Mouse (Mus musculus): Measurements from ENCODE around the gene Palmd. TPM values are rescaled to one million over a fixed set of nuclear protein-coding genes. Genes with fewer than 3 reads are reported as not detected.

Gene Palmd
- total RNA-seq, 1 experiment from 2014 or later: not detected

DNA sequence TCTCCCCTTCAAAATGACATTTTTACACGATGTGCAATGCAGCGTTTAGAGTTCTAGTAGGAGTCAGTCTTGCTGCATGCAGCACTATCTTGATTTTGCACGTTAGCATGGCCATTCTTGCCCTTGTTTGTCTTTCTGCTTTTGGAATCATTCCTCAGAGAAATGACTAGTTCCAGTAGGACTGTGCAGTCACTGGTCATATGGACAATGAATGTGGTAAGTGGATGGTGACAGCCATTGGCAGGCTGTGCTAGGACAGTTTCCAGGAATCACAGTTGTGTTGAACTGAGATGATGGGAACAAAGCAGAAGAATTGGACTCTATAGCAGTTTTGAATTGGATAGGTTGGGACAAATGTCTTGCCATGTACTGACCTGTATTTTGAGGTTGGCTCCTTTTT, 53.9 kb downstream of the Palmd start:
- no peak for ATAC-seq (ENCODE audit: extremely low read depth, insufficient number of reproducible peaks, low FRiP score, poor library complexity, severe bottlenecking)

DNA sequence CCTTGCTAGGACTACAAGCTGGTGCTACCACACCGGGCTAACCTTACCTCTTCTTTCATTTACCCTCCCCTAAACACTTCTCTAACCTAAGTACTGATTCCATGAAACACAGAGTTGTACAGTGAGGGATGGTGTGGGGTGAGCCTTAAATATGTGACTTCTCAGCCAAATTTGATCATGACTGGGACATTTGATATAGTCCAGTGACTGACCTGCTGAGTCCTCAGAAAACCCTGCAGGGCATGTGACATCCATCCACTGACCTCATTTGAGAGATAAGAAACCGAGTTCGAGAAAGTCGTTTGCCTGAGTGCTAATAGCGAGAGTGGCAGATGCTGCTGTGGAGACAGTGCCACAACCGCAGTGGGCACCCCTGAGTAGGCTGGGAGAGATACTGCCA, 54.4 kb downstream of the Palmd start:
- no peak for ATAC-seq (ENCODE audit: extremely low read depth, insufficient number of reproducible peaks, low FRiP score, poor library complexity, severe bottlenecking)

DNA sequence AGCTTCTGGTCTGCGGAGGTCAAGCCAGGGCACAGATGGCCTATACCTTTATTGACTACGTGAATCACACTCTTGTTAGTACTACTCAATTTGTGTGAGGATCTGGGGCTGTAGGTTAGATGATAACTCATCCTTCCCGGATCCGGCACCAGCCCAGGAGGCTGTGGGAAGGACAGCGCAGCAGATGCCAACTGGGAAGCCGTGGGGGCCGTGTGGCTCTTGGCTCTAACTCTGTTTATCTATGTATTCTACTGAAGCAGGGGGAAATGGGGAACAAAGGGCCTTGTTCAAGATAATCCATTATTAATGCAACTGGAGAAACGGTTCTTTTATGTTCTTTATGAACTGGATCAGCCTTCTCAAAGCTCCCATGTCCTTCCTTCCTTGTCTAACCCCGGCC, 62.2 kb downstream of the Palmd start:
- no peak for ATAC-seq (ENCODE audit: extremely low read depth, insufficient number of reproducible peaks, low FRiP score, poor library complexity, severe bottlenecking)

DNA sequence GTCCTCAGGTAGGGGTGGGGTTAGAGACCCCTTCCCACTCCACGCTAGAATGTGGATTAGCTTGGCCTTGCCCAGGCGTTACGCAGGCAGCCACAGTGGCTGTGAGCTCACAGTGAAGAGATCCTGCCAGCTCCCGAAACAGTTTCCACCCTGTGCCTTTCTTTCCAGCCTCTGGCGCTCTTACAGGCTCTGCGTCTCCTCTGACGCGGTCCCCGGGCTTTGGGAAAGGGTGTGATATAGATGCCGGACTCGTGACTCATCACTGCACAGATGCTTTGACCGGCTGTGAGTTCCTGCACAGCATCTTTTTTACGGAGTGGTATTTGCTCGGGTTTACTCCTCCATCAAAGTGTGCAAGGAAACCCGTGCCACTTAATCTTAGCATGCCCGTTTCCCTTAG, 62.9 kb downstream of the Palmd start:
- no peak for ATAC-seq (ENCODE audit: extremely low read depth, insufficient number of reproducible peaks, low FRiP score, poor library complexity, severe bottlenecking)

DNA sequence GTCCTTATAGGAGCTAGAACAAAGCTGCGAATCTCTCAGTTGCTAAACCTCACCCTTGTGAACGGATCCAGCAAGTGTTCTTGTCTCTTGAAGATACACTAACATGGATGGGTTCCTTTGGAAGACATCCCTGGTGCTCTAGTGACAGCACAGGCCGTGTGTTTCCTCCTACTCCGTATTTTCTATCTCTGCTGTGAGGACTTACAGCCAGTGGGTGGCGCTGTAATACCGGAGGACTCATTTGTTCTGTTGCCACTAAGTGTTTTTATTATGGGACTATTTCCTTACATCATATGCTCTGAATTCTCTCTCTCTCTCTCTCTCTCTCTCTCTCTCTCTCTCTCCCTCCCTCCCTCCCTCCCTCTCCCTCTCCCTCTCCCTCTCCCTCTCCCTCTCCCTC, 64.6 kb downstream of the Palmd start:
- no peak for ATAC-seq (ENCODE audit: extremely low read depth, insufficient number of reproducible peaks, low FRiP score, poor library complexity, severe bottlenecking)

DNA sequence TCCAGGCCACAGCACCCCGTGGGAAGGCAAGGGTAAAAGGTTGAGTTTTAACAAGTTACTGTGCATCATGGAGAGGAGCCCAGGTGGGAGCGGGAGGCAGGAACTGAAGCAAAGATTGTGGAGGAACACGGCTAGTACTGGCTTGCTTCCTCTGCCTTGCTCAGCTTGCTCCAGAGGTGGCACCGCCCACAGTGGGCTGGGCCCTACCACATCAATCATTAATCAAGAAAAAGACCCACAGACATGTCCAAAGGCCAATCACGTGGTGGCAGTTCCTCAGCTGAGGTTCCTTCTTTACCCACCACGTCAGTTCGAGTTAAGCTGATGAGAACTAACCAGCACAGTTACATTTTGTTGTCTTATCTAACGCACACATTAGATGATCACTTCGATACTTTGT, 75.9 kb downstream of the Palmd start:
- ATAC-seq (ENCODE audit: extremely low read depth, insufficient number of reproducible peaks, low FRiP score, poor library complexity, severe bottlenecking): no peak

DNA sequence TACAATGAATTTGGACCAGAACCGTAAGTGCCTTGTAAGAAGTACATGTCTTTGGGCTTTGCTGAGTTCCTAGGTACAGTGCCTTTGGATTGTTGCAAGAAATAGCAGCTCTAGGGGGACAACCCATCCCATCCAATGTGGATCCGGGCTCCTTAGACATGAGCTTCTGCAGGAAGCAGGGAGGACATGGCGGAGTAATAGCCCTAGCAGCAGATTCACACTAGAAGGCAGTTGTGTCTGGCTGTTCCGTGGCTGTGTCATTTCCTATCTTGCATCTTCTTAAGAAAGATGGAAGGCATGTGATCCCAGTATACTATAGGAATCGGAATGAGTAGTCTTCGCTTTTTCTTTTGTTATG, 76.6 kb downstream of the Palmd start:
- ATAC-seq (ENCODE audit: extremely low read depth, insufficient number of reproducible peaks, low FRiP score, poor library complexity, severe bottlenecking): no peak

DNA sequence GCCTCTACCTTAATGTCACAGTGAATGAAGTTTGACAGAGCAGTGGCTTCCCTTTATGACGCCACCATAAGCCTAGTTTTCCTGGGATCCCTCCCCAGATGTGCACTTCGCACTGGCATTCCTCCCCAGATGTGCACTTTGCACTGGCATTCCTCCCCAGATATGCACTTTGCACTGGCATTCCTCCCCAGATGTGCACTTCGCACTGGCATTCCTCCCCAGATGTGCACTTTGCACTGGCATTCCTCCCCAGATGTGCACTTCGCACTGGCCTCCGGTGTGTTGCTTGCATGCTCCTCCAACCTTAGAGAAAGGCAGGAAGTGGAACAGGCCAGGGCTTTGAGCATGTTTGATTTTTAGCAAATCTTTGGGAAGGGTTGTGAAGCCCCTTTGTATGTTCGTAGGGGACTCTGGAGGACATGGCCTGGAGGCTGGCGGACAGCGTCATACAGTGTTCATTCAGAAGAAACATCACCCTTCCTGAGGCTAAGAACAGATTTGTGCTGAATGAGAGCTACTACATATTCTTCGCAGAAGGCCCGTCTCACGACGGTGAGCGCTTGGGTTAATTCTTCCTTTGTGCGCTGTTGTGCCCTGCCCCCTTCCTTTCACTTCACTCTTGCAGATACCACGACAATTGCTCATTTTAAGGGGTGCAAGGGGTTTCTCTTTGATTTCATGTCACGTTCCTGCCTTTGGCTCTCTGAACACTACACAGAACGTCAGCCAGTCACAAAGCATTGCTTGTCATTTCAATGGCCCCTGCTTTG, 77.2 kb downstream of the Palmd start:
- no peak for ATAC-seq (ENCODE audit: extremely low read depth, insufficient number of reproducible peaks, low FRiP score, poor library complexity, severe bottlenecking)

DNA sequence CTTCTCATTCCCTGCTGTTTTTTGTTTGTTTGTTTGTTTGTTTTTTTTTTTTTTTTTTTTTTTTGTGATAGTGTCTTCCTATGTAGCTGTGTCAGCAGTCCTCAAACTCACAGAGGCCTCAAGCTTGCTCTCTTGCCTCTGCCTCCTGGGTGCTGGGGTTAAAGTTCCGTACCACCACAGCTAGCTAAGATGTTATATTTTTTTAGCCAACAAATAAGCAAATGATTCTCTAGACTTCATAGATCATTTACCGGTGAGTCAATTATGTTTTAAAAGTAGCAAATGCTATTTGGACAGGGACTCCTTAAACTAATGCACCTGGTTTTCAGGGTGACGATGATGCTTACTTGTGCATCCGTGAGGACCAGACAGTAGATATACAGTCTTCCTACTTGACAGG, 78.2 kb downstream of the Palmd start:
- no peak for ATAC-seq (ENCODE audit: extremely low read depth, insufficient number of reproducible peaks, low FRiP score, poor library complexity, severe bottlenecking)

DNA sequence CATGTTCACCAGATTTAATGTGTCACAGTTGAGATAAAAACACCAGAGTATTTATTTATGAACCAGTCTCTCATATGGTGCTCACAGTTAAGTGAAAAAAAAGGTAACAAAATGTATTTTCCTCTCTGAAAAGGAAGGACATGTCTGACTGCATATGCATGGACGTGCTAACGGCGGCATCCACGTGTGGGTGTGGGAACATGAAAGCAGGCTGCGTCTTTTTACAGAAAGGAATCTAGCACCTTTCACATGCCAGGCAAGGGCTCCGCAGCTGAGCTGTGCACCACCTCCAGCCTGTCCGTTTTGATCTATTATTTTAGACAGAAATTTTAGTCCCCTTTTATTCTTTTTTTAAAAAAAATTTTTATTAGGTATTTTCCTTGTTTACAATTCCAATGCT, 79.4 kb downstream of the Palmd start:
- ATAC-seq (ENCODE audit: extremely low read depth, insufficient number of reproducible peaks, low FRiP score, poor library complexity, severe bottlenecking): no peak

DNA sequence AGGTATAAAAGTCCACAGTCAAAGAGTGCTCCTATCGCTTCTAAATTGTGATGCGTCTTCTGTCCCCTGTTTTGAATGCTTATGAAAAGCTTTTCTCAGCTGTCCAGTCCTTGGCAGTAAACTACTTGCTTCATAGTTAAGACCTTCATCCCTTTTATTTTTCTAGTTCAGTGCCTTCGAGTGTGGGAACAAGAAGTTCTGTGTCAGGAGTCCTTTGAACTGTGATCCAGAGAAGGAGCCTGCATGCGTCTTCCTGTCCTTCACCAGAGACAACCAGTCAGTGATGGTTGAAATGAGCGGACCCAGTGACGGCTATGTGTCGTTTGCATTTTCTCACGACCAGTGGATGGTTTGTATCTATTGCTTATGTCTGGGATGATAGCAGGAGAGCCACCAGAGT, 83.8 kb downstream of the Palmd start:
- no peak for ATAC-seq (ENCODE audit: extremely low read depth, insufficient number of reproducible peaks, low FRiP score, poor library complexity, severe bottlenecking)

DNA sequence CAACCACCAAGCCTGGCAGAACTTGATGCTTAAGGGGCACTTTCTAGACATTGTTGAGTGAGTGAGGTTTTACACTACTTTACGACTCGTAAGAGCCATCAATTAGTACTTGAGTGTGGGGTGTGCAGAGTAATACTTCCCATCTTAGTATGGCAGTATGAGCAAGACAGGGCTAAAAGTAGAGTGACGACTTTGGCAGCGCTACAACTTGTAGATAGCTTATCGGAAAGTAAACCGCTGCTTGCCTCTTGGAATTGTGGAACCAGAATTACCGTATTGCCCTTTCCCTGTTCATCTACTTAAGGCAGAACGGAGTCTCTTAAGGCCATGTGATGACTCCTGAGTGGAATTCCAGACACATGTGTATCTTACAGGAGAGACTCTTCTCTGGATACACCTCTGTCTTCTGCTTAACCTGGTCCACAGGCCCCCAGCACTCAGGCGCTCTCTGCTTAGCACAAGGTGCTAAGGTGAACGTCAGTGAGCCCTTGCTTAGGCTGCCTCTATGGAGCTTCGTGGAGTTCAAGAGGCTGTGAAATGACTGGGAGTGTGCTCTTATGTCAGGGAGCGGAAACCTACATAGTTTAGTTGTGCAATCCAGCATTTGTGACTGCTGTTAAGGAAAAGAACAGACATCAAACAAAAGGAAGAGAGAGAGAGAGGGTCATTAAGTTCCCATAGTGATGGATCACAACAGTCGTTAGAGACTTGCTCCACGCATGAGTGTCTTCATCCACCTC, 86.4 kb downstream of the Palmd start:
- ATAC-seq (ENCODE audit: extremely low read depth, insufficient number of reproducible peaks, low FRiP score, poor library complexity, severe bottlenecking): no peak

DNA sequence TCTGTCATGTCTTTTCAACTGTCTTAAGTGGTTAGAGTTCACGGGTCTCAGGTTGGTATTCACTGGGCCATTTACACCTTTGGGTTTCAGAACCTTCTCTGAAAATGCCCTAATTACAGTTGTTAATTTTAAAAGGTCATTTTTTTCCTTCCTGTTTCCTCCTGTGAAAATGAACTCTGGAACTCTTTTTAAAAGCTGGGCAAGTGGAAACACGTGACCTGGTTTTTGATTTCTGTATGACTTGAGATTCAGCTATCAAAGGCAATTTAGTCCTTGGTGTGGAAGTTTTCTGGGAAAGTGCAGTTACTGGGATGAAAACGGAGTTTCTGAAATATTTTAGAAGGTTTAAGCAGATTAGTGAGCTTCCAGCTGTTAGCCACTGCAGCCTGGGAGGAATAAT, 98.4 kb downstream of the Palmd start:
- ATAC-seq (ENCODE audit: extremely low read depth, insufficient number of reproducible peaks, low FRiP score, poor library complexity, severe bottlenecking): no peak

Other genes starting within 250 kb of the Palmd start
- gene Agl, start 160.8 kb downstream of the Palmd start, total RNA-seq (2017): 13.9 and 17.3 TPM in 2 replicates
- gene Frrs1, start 109.5 kb downstream of the Palmd start, total RNA-seq (2017): 8.6 and 10.8 TPM in 2 replicates
- not detected in 2 replicates for gene 4930455H04Rik, start 720 bp downstream of the Palmd start, total RNA-seq (2017)

All from neutrophil, adult 5-6 weeks (primary cell).